ENCODE assay signal across 8 mouse cellular contexts in genomic region chr17:69365049-69365448, GRCm38 (mm10). TPM values are rescaled to one million over a fixed set of nuclear protein-coding genes. Genes with fewer than 3 reads are reported as not detected.
DNase-seq lines count a peak whose midpoint lies in the region; ATAC-seq and TF ChIP-seq lines count a peak whose summit lies in the region.

No protein-coding gene starts in this region.

- H3K4me1 ChIP-seq in intestine, embryonic 14.5 days (replicated peaks; ENCODE audit: control insufficient read depth, insufficient read depth, low read length) = no peaks in the 10 kb centered on the region
- H3K4me1 ChIP-seq in intestine, embryonic 15.5 days (replicated peaks) = no peaks in the 10 kb centered on the region
- no peaks in the 10 kb centered on the region for H3K4me1 ChIP-seq in liver, embryonic 11.5 days (replicated peaks; ENCODE audit: control insufficient read depth, insufficient read depth, low read length)
- no peaks in the 10 kb centered on the region for H3K4me1 ChIP-seq in stomach, postnatal 0 days (replicated peaks; ENCODE audit: control insufficient read depth, insufficient read depth)

- 84% methylated on average over 3 of the region's 3 CpGs for WGBS in intestine, embryonic 14.5 days
- WGBS in intestine, embryonic 15.5 days = 88% methylated on average over 3 of the region's 3 CpGs
- 78% methylated on average over 3 of the region's 3 CpGs for WGBS in liver, embryonic 11.5 days
- 88% methylated on average over 3 of the region's 3 CpGs for whole genome bisulfite sequencing in stomach, postnatal 0 days

- CTCF ChIA-PET in Patski (lab: Charles Lee) = no interaction called here

- no peak overlapping the region for H3K4me2 ChIP-seq in intestine, embryonic 14.5 days (ENCODE audit: low read length)
- no peak overlapping the region for H3K4me2 ChIP-seq in intestine, embryonic 15.5 days (replicated peaks)
- no peak overlapping the region for H3K4me2 ChIP-seq in liver, embryonic 11.5 days
- no peak overlapping the region for H3K4me2 ChIP-seq in stomach, postnatal 0 days (replicated peaks; ENCODE audit: low read depth)

- in situ Hi-C loops in Patski (cut with MboI; ENCODE audit: low pct_unique_long_range_greater_than_20kb) = no loop called here

- TF ChIP-seq EP300 in stomach, postnatal 0 days (optimal IDR thresholded peaks at IDR 0.05) = no peak

- H3K27me3 ChIP-seq in intestine, embryonic 14.5 days (replicated peaks; ENCODE audit: control insufficient read depth, insufficient read depth, low read length) = no peaks in the 10 kb centered on the region
- H3K27me3 ChIP-seq in intestine, embryonic 15.5 days (replicated peaks) = no peaks in the 10 kb centered on the region
- peaks cover 10% of the 10 kb centered on the region for H3K27me3 ChIP-seq in Patski
- H3K27me3 ChIP-seq in liver, embryonic 11.5 days (replicated peaks; ENCODE audit: control insufficient read depth, insufficient read depth, low read length) = no peaks in the 10 kb centered on the region
- H3K27me3 ChIP-seq in stomach, postnatal 0 days (ENCODE audit: control insufficient read depth, insufficient read depth, low read length) = no peaks in the 10 kb centered on the region

- POLR2A ChIA-PET in Patski (lab: Charles Lee) = no interaction called here

- TF ChIP-seq CTCF in Patski (IDR thresholded peaks at IDR 0.05) = peak; percentile 73
- peak; percentile 69 for TF ChIP-seq CTCF in stomach, postnatal 0 days (IDR thresholded peaks at IDR 0.05; ENCODE audit: low read depth)

- DNase-seq in intestine, embryonic 14.5 days (ENCODE audit: low spot score) = peak; percentile 58
- DNase-seq in CD4-positive helper T cell, adult 2 months (ENCODE audit: low read depth, low spot score) = peak; percentile 46
- DNase-seq in Patski (ENCODE audit: low read depth, low spot score) = no peak
- peak; percentile 36 for DNase-seq in liver, embryonic 11.5 days (ENCODE audit: low spot score)
- DNase-seq in stomach, postnatal 0 days (ENCODE audit: low spot score) = peak; percentile 63
- DNase-seq in left cerebral cortex, postnatal 36 days (ENCODE audit: low spot score in 2 of 2) = no peak
- no peak for DNase-seq in frontal cortex, postnatal 14 days (ENCODE audit: low spot score in 2 of 2)

- intact Hi-C loops in left cerebral cortex, postnatal 36 days (cut with DNase I) = no loop called here

- no peak overlapping the region for H3K27ac ChIP-seq in intestine, embryonic 14.5 days (ENCODE audit: low read depth)
- H3K27ac ChIP-seq in intestine, embryonic 15.5 days = no peak overlapping the region
- H3K27ac ChIP-seq in liver, embryonic 11.5 days (ENCODE audit: low read depth, low read length) = no peak overlapping the region
- no peak overlapping the region for H3K27ac ChIP-seq in stomach, postnatal 0 days (replicated peaks)

- no peak overlapping the region for H3K4me3 ChIP-seq in intestine, embryonic 14.5 days (ENCODE audit: low read depth, low read length)
- no peak overlapping the region for H3K4me3 ChIP-seq in intestine, embryonic 15.5 days (replicated peaks)
- H3K4me3 ChIP-seq in liver, embryonic 11.5 days (ENCODE audit: low read depth, low read length) = no peak overlapping the region
- no peak overlapping the region for H3K4me3 ChIP-seq in stomach, postnatal 0 days (ENCODE audit: low read depth, low read length)

- H3K36me3 ChIP-seq in intestine, embryonic 14.5 days (ENCODE audit: control insufficient read depth, insufficient read depth, low read length) = no peaks in the 10 kb centered on the region
- H3K36me3 ChIP-seq in intestine, embryonic 15.5 days = no peaks in the 10 kb centered on the region
- H3K36me3 ChIP-seq in liver, embryonic 11.5 days (ENCODE audit: control insufficient read depth, insufficient read depth, low read length) = no peaks in the 10 kb centered on the region
- H3K36me3 ChIP-seq in stomach, postnatal 0 days (ENCODE audit: control insufficient read depth, insufficient read depth, low read length) = no peaks in the 10 kb centered on the region

- no peak for ATAC-seq in intestine, embryonic 14.5 days (replicated peaks; ENCODE audit: low FRiP score, low TSS enrichment, low read depth)
- ATAC-seq in intestine, embryonic 15.5 days = no peak
- no peak for ATAC-seq in Patski
- ATAC-seq in liver, embryonic 11.5 days (replicated peaks; ENCODE audit: low FRiP score) = no peak
- ATAC-seq in stomach, postnatal 0 days (ENCODE audit: low FRiP score, low TSS enrichment) = no peak

- no peak overlapping the region for H3K9ac ChIP-seq in intestine, embryonic 14.5 days (ENCODE audit: low read length)
- H3K9ac ChIP-seq in intestine, embryonic 15.5 days = no peak overlapping the region
- H3K9ac ChIP-seq in liver, embryonic 11.5 days (ENCODE audit: low read depth, low read length) = no peak overlapping the region
- H3K9ac ChIP-seq in stomach, postnatal 0 days (ENCODE audit: low read length) = no peak overlapping the region

- H3K9me3 ChIP-seq in intestine, embryonic 14.5 days (ENCODE audit: control insufficient read depth, low read length) = no peaks in the 10 kb centered on the region
- H3K9me3 ChIP-seq in intestine, embryonic 15.5 days = no peaks in the 10 kb centered on the region
- 0 out of 2 replicates have a peak, but pooled peaks cover 2% of the 10 kb centered on the region for H3K9me3 ChIP-seq in liver, embryonic 11.5 days (ENCODE audit: control insufficient read depth, low read length)
- H3K9me3 ChIP-seq in stomach, postnatal 0 days (ENCODE audit: control insufficient read depth, low read length) = no peaks in the 10 kb centered on the region

RNA-seq across cellular contexts. Expression of gene Zbtb14, which starts 17.8 kb away (rescaled TPM):
- polyA plus RNA-seq in intestine, embryonic 14.5 days (2014; fragmentation: Nextera tagmentation; extraction: Ambion mirVana) = 20.3 and 21.4 TPM in 2 replicates
- 17.3 and 17.7 TPM in 2 replicates for polyA plus RNA-seq in intestine, embryonic 15.5 days (2015; fragmentation: Nextera tagmentation; extraction: Ambion mirVana)
- 14.1 TPM for polyA plus RNA-seq in Patski (2021)
- polyA plus RNA-seq in liver, embryonic 11.5 days (2014; fragmentation: Nextera tagmentation; extraction: Ambion mirVana) = 19.5 and 21.4 TPM in 2 replicates
- 8.7 and 9.0 TPM in 2 replicates for polyA plus RNA-seq in stomach, postnatal 0 days (2015; fragmentation: Nextera tagmentation; extraction: Ambion mirVana)
- total RNA-seq in left cerebral cortex, postnatal 36 days (2021) = 10 to 100 TPM; 23.2 to 24.0 TPM

Comparison
In these comparisons a context has a peak if more than half of its experiments do, and no peak if none do; other contexts are left out.
1. DNase-seq: peak in intestine, embryonic 14.5 days (single experiment), CD4-positive helper T cell, adult 2 months (single experiment), liver, embryonic 11.5 days (single experiment) and stomach, postnatal 0 days (single experiment); none in Patski (single experiment), left cerebral cortex, postnatal 36 days (0 of 2) and frontal cortex, postnatal 14 days (0 of 2).